ENCODE assay signal across 10 mouse cellular contexts in the genomic region with DNA sequence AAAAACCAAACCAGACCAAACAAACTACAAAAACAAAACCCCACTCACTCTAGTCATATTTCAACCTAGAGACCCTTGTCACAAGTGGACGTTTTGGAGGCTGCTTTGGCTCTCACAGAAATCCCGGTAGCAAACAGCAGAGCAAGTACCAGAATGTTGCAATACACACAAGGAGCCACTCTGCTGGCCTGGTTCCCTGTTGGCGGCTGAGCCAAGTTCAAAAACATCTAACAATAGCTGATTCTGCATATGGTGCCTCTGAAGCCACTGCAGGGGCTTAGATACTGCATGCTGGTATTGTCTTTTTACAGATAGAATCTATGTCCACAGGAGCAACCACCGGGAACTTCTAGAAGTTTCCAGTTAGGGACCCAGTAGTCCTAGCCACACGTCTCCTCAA.
DNase-seq lines count a peak whose midpoint lies in the region; ATAC-seq lines count a peak whose summit lies in the region.
"Had no signal": no experiment of that assay in that cellular context is flagged by ENCODE, and none has a peak within 500 bp of the region (broad histone marks: within the 10 kb centered on the region; RNA-seq: fewer than 3 reads in every experiment).

No protein-coding gene starts in this region.

- H3K27me3 ChIP-seq in hindbrain, embryonic 10.5 days (ENCODE audit: insufficient read depth, poor library complexity, severe bottlenecking): no peaks in the 10 kb centered on the region
- H3K27me3 ChIP-seq in hindbrain, embryonic 13.5 days: no peaks in the 10 kb centered on the region
- H3K27me3 ChIP-seq: heart, embryonic 15.5 days; limb, embryonic 12.5 days had no signal

- peak overlapping the region; percentile 62 for H3K27ac ChIP-seq in hindbrain, embryonic 10.5 days
- H3K27ac ChIP-seq in hindbrain, embryonic 13.5 days: no peak overlapping the region
- H3K27ac ChIP-seq: heart, embryonic 15.5 days; limb, embryonic 12.5 days had no signal

- WGBS in hindbrain, embryonic 10.5 days: 76% methylated on average over 5 of the region's 5 CpGs
- 67% methylated on average over 5 of the region's 5 CpGs for WGBS in hindbrain, embryonic 13.5 days

- peaks cover 9% of the 10 kb centered on the region for H3K9me3 ChIP-seq in hindbrain, embryonic 10.5 days
- no peaks in the 10 kb centered on the region for H3K9me3 ChIP-seq in hindbrain, embryonic 13.5 days
- H3K9me3 ChIP-seq: heart, embryonic 15.5 days had no signal

- H3K9ac ChIP-seq in hindbrain, embryonic 13.5 days: no peak overlapping the region
- H3K9ac ChIP-seq: heart, embryonic 15.5 days; limb, embryonic 12.5 days had no signal

- ATAC-seq in hindbrain, embryonic 13.5 days (ENCODE audit: low FRiP score): no peak
- no peak for ATAC-seq in monocyte, adult 5-6 weeks (replicated peaks; ENCODE audit: insufficient number of reproducible peaks, low FRiP score, low TSS enrichment, poor library complexity, severe bottlenecking)

- H3K4me3 ChIP-seq in hindbrain, embryonic 10.5 days: no peak overlapping the region
- no peak overlapping the region for H3K4me3 ChIP-seq in hindbrain, embryonic 13.5 days
- H3K4me3 ChIP-seq: heart, embryonic 15.5 days; limb, embryonic 12.5 days had no signal

- H3K36me3 ChIP-seq in hindbrain, embryonic 10.5 days: no peaks in the 10 kb centered on the region
- H3K36me3 ChIP-seq in hindbrain, embryonic 13.5 days: no peaks in the 10 kb centered on the region
- H3K36me3 ChIP-seq: heart, embryonic 15.5 days; limb, embryonic 12.5 days had no signal

- no peak for DNase-seq in hindbrain, embryonic 10.5 days (ENCODE audit: low spot score)
- peak; percentile 85 for DNase-seq in cerebellum, adult 9-11 months
- DNase-seq in layer of hippocampus, adult 18-20 months (ENCODE audit: low spot score in 2 of 2): peak; percentile 61 to 89
- DNase-seq in lung, postnatal 4 days: peak; percentile 28 to 42
- DNase-seq in kidney, postnatal 10 days: no peak
- no peak for DNase-seq in kidney, adult 11 months

- peaks cover 19% of the 10 kb centered on the region for H3K4me1 ChIP-seq in hindbrain, embryonic 10.5 days (replicated peaks)
- H3K4me1 ChIP-seq in hindbrain, embryonic 13.5 days (replicated peaks): peaks cover 25% of the 10 kb centered on the region

- H3K4me2 ChIP-seq in hindbrain, embryonic 13.5 days: no peak overlapping the region
- H3K4me2 ChIP-seq: heart, embryonic 15.5 days; limb, embryonic 12.5 days had no signal

Comparison
In these comparisons a context has a peak if more than half of its experiments do, and no peak if none do; other contexts are left out.
1. DNase-seq: peak in cerebellum, adult 9-11 months (single experiment), layer of hippocampus, adult 18-20 months (2 of 2) and lung, postnatal 4 days (2 of 2); none in hindbrain, embryonic 10.5 days (single experiment), kidney, postnatal 10 days (single experiment) and kidney, adult 11 months (single experiment).